Mouse (Mus musculus): ENCODE data around the gene Dram1. TPM values are rescaled to one million over a fixed set of nuclear protein-coding genes. Genes with fewer than 3 reads are reported as not detected.

Gene Dram1
- polyA plus RNA-seq, 1 experiment from 2014 or later: 0.62 TPM

GRCm38 (mm10) chr10:88392181-88392847 is 13.4 kb upstream of the Dram1 start:
- H3K4me2 ChIP-seq (ENCODE audit: low read depth, low read length): no peak overlapping the region
- no peak overlapping the region for H3K9ac ChIP-seq (replicated peaks; ENCODE audit: low read length)
- H3K36me3 ChIP-seq (replicated peaks; ENCODE audit: control insufficient read depth, insufficient read depth, low read depth, low read length): no peaks in the 10 kb centered on the region
- 88% methylated on average over 9 of the region's 9 CpGs for WGBS
- no peaks in the 10 kb centered on the region for H3K4me1 ChIP-seq (ENCODE audit: control insufficient read depth, insufficient read depth, low read length)
- DNase-seq (ENCODE audit: low spot score): no peak
- H3K9me3 ChIP-seq (replicated peaks; ENCODE audit: control insufficient read depth, low read length): no peaks in the 10 kb centered on the region
- no peak overlapping the region for H3K4me3 ChIP-seq (ENCODE audit: low read depth, low read length)
- ATAC-seq (replicated peaks; ENCODE audit: insufficient number of reproducible peaks, low FRiP score, low TSS enrichment, low read depth): no peak
- no peaks in the 10 kb centered on the region for H3K27me3 ChIP-seq (ENCODE audit: control insufficient read depth, insufficient read depth, low read length)
- H3K27ac ChIP-seq (replicated peaks; ENCODE audit: low read depth, low read length): no peak overlapping the region

GRCm38 (mm10) chr10:88391495-88391894 is 12.6 kb upstream of the Dram1 start:
- H3K9ac ChIP-seq (replicated peaks; ENCODE audit: low read length): no peak overlapping the region
- no peak for DNase-seq (ENCODE audit: low spot score)
- H3K4me1 ChIP-seq (ENCODE audit: control insufficient read depth, insufficient read depth, low read length): no peaks in the 10 kb centered on the region
- 92% methylated on average over 9 of the region's 9 CpGs for WGBS
- H3K4me3 ChIP-seq (ENCODE audit: low read depth, low read length): no peak overlapping the region
- H3K9me3 ChIP-seq (replicated peaks; ENCODE audit: control insufficient read depth, low read length): no peaks in the 10 kb centered on the region
- H3K27me3 ChIP-seq (ENCODE audit: control insufficient read depth, insufficient read depth, low read length): no peaks in the 10 kb centered on the region
- no peaks in the 10 kb centered on the region for H3K36me3 ChIP-seq (replicated peaks; ENCODE audit: control insufficient read depth, insufficient read depth, low read depth, low read length)
- no peak overlapping the region for H3K4me2 ChIP-seq (ENCODE audit: low read depth, low read length)
- ATAC-seq (replicated peaks; ENCODE audit: insufficient number of reproducible peaks, low FRiP score, low TSS enrichment, low read depth): no peak
- H3K27ac ChIP-seq (replicated peaks; ENCODE audit: low read depth, low read length): no peak overlapping the region

- WGBS: 48% methylated on average over 10 of the region's 10 CpGs
- ATAC-seq (replicated peaks; ENCODE audit: insufficient number of reproducible peaks, low FRiP score, low TSS enrichment, low read depth): no peak
Observed at GRCm38 (mm10) chr10:88390096-88390790, 11.4 kb upstream of the Dram1 start.

DNA sequence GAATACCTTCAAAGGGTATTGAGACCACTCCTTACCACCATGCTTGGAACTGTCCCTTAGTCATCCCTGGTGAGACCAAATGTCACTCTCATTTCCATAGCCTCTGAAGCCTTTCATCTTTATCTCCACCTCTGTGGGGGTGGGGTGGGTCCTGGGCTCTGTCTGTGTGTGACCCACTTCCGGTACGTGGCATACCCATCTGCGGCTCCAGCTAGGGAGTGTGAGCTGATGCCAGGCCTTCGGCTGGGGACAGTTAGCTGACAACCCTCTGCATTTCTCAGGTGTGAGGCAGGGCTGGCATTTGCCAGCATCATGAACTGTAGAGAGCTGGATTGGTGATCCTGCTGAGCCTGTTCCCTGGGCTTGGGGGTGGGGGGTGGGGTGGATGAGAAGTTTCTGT is 10.7 kb upstream of the Dram1 start:
- H3K27me3 ChIP-seq (ENCODE audit: control insufficient read depth, insufficient read depth, low read length): no peaks in the 10 kb centered on the region
- H3K9ac ChIP-seq (replicated peaks; ENCODE audit: low read length): no peak overlapping the region
- DNase-seq (ENCODE audit: low spot score) (no peak), ATAC-seq (replicated peaks; ENCODE audit: insufficient number of reproducible peaks, low FRiP score, low TSS enrichment, low read depth) (no peak; the same call in 1 of the 2 replicates)
- no peaks in the 10 kb centered on the region for H3K4me1 ChIP-seq (ENCODE audit: control insufficient read depth, insufficient read depth, low read length)
- WGBS: 65% methylated on average over 4 of the region's 4 CpGs
- no peak overlapping the region for H3K4me2 ChIP-seq (ENCODE audit: low read depth, low read length)
- no peak overlapping the region for H3K4me3 ChIP-seq (ENCODE audit: low read depth, low read length)
- H3K27ac ChIP-seq (replicated peaks; ENCODE audit: low read depth, low read length): no peak overlapping the region
- no peaks in the 10 kb centered on the region for H3K36me3 ChIP-seq (replicated peaks; ENCODE audit: control insufficient read depth, insufficient read depth, low read depth, low read length)
- no peaks in the 10 kb centered on the region for H3K9me3 ChIP-seq (replicated peaks; ENCODE audit: control insufficient read depth, low read length)

More at GRCm38 (mm10) chr10:88390096-88390790, 11.4 kb upstream of the Dram1 start:
- Histone ChIP-seq H3K4me2 (ENCODE audit: low read depth, low read length) (no peak overlapping the region), H3K9me3 (replicated peaks; ENCODE audit: control insufficient read depth, low read length) (no peaks in the 10 kb centered on the region), H3K4me1 (ENCODE audit: control insufficient read depth, insufficient read depth, low read length) (no peaks in the 10 kb centered on the region), H3K36me3 (replicated peaks; ENCODE audit: control insufficient read depth, insufficient read depth, low read depth, low read length) (no peaks in the 10 kb centered on the region), H3K4me3 (ENCODE audit: low read depth, low read length) (no peak overlapping the region), H3K27me3 (ENCODE audit: control insufficient read depth, insufficient read depth, low read length) (no peaks in the 10 kb centered on the region), H3K27ac (replicated peaks; ENCODE audit: low read depth, low read length) (no peak overlapping the region), H3K9ac (replicated peaks; ENCODE audit: low read length) (no peak overlapping the region)
- DNase-seq (ENCODE audit: low spot score): peak; percentile 18

GRCm38 (mm10) chr10:88386251-88386650 is 7.4 kb upstream of the Dram1 start:
- 76% methylated on average over 6 of the region's 6 CpGs for WGBS
- no peak overlapping the region for H3K9ac ChIP-seq (replicated peaks; ENCODE audit: low read length)
- no peaks in the 10 kb centered on the region for H3K4me1 ChIP-seq (ENCODE audit: control insufficient read depth, insufficient read depth, low read length)
- ATAC-seq (replicated peaks; ENCODE audit: insufficient number of reproducible peaks, low FRiP score, low TSS enrichment, low read depth) (no peak), DNase-seq (ENCODE audit: low spot score) (no peak)
- no peak overlapping the region for H3K27ac ChIP-seq (replicated peaks; ENCODE audit: low read depth, low read length)
- H3K4me2 ChIP-seq (ENCODE audit: low read depth, low read length): no peak overlapping the region
- H3K36me3 ChIP-seq (replicated peaks; ENCODE audit: control insufficient read depth, insufficient read depth, low read depth, low read length): no peaks in the 10 kb centered on the region
- no peaks in the 10 kb centered on the region for H3K9me3 ChIP-seq (replicated peaks; ENCODE audit: control insufficient read depth, low read length)
- no peaks in the 10 kb centered on the region for H3K27me3 ChIP-seq (ENCODE audit: control insufficient read depth, insufficient read depth, low read length)
- H3K4me3 ChIP-seq (ENCODE audit: low read depth, low read length): no peak overlapping the region

DNA sequence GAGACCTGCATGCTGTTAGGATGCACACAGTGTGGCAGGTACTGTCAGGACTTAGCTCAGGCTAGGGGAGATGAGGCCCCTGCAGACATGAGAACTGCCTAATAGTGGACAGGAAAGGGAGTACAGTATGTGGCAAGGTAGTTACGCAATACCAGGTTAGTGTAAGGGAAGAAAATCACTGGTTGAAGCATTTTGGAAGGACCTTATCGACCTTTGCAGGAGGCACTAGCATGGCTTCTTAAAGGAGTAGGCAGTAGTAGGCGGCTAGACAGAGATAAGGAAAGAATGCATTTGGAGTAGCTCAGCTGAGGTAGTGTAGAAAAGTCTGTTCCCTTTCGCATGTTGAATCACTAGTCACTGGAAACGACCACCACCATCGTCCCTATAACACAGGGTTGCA is 6.9 kb upstream of the Dram1 start:
- no peak for DNase-seq (ENCODE audit: low spot score)
- WGBS: 77% methylated on average over 6 of the region's 6 CpGs

GRCm38 (mm10) chr10:88385290-88385689 is 6.4 kb upstream of the Dram1 start:
- Histone ChIP-seq H3K36me3 (replicated peaks; ENCODE audit: control insufficient read depth, insufficient read depth, low read depth, low read length) (no peaks in the 10 kb centered on the region), H3K4me1 (ENCODE audit: control insufficient read depth, insufficient read depth, low read length) (no peaks in the 10 kb centered on the region), H3K4me2 (ENCODE audit: low read depth, low read length) (no peak overlapping the region), H3K4me3 (ENCODE audit: low read depth, low read length) (no peak overlapping the region), H3K9me3 (replicated peaks; ENCODE audit: control insufficient read depth, low read length) (no peaks in the 10 kb centered on the region), H3K9ac (replicated peaks; ENCODE audit: low read length) (no peak overlapping the region), H3K27ac (replicated peaks; ENCODE audit: low read depth, low read length) (no peak overlapping the region), H3K27me3 (ENCODE audit: control insufficient read depth, insufficient read depth, low read length) (no peaks in the 10 kb centered on the region)
- DNase-seq (ENCODE audit: low spot score) (no peak), ATAC-seq (replicated peaks; ENCODE audit: insufficient number of reproducible peaks, low FRiP score, low TSS enrichment, low read depth) (no peak)
- 87% methylated on average over 11 of the region's 11 CpGs for WGBS

More for the DNA sequence above, 6.9 kb upstream of the Dram1 start:
- Histone ChIP-seq H3K27me3 (ENCODE audit: control insufficient read depth, insufficient read depth, low read length) (no peaks in the 10 kb centered on the region), H3K9me3 (replicated peaks; ENCODE audit: control insufficient read depth, low read length) (no peaks in the 10 kb centered on the region), H3K9ac (replicated peaks; ENCODE audit: low read length) (no peak overlapping the region), H3K36me3 (replicated peaks; ENCODE audit: control insufficient read depth, insufficient read depth, low read depth, low read length) (no peaks in the 10 kb centered on the region), H3K27ac (replicated peaks; ENCODE audit: low read depth, low read length) (no peak overlapping the region), H3K4me2 (ENCODE audit: low read depth, low read length) (no peak overlapping the region), H3K4me1 (ENCODE audit: control insufficient read depth, insufficient read depth, low read length) (no peaks in the 10 kb centered on the region), H3K4me3 (ENCODE audit: low read depth, low read length) (no peak overlapping the region)
- ATAC-seq (replicated peaks; ENCODE audit: insufficient number of reproducible peaks, low FRiP score, low TSS enrichment, low read depth): no peak

DNA sequence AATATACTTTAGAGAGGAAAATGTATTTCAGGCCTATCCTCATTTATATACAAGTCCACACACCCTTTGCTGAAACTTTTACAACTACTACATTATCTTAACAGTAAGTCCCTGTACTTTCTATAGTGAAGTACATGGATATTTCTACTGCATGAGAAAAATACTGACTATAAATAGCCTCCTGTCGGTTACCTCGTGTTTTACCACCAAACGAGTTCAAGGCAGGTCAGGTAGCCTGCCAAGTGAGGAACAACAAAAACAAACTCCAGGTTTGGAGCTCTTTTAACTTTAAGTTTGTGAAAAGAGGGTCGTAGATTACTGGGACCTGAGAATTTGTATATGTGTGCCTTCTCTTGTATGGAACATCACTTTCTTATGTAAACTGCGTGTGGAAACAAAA is 5.2 kb upstream of the Dram1 start:
- no peaks in the 10 kb centered on the region for H3K27me3 ChIP-seq (ENCODE audit: control insufficient read depth, insufficient read depth, low read length)
- ATAC-seq (replicated peaks; ENCODE audit: insufficient number of reproducible peaks, low FRiP score, low TSS enrichment, low read depth) (no peak), DNase-seq (ENCODE audit: low spot score) (no peak)
- 64% methylated on average over 5 of the region's 5 CpGs for WGBS
- no peak overlapping the region for H3K27ac ChIP-seq (replicated peaks; ENCODE audit: low read depth, low read length)
- no peaks in the 10 kb centered on the region for H3K36me3 ChIP-seq (replicated peaks; ENCODE audit: control insufficient read depth, insufficient read depth, low read depth, low read length)
- no peak overlapping the region for H3K4me2 ChIP-seq (ENCODE audit: low read depth, low read length)
- H3K4me3 ChIP-seq (ENCODE audit: low read depth, low read length): no peak overlapping the region
- H3K4me1 ChIP-seq (ENCODE audit: control insufficient read depth, insufficient read depth, low read length): no peaks in the 10 kb centered on the region
- no peak overlapping the region for H3K9ac ChIP-seq (replicated peaks; ENCODE audit: low read length)
- no peaks in the 10 kb centered on the region for H3K9me3 ChIP-seq (replicated peaks; ENCODE audit: control insufficient read depth, low read length)

Measured in embryonic facial prominence, embryonic 11.5 days (tissue).